Mouse (Mus musculus) olfactory bulb, adult 2 months (tissue): ENCODE results near the gene Atp11b.

Experiments
- CTCF ChIP-seq: fragments of 200-500 bp; IDR thresholded peaks from 2 replicates; pipeline ENCODE4 v1.5.1; 2012; ENCODE audit warnings: low read depth, mild to moderate bottlenecking, low read length, moderate library complexity; ENCODE audit not compliant: insufficient read depth
- POLR2A ChIP-seq: fragments of 200-500 bp; IDR thresholded peaks from 2 replicates; pipeline ENCODE4 v1.6.1; 2012; ENCODE audit warnings: mild to moderate bottlenecking, low read depth, low read length, moderate library complexity; ENCODE audit not compliant: insufficient read depth

- TF ChIP-seq CTCF (no peak), POLR2A (no peak)
Measured at GRCm38 (mm10) chr3:35725096-35725495, 28.8 kb upstream of the Atp11b start.
